Mouse (Mus musculus) erythroblast, adult 5-6 weeks (primary cell): ENCODE measurements around the gene Ropn1l. TPM values are rescaled to one million over a fixed set of nuclear protein-coding genes. Genes with fewer than 3 reads are reported as not detected.

Source experiments
- ATAC-seq: replicated peaks from 2 replicates; pipeline ENCODE4 v1.8.0; 2016; ENCODE audit warnings: moderate number of reproducible peaks, mild to moderate bottlenecking, moderate TSS enrichment, inconsistent platforms; ENCODE audit not compliant: poor library complexity, low FRiP score, severe bottlenecking
- total RNA-seq, 2 experiments: library from RNA; stranded (forward) in 1 of 2; stranded (reverse) in 1 of 2; fragments of 150-400 nt in 1 of 2; fragments of 200-764, 138-1000 nt in 1 of 2; gene quantifications; 2 replicates each; pipeline versions ENCODE4 v1.2.3 to v1.2.4; 2015 to 2017; ENCODE audit warnings: low replicate concordance in 2 of 2

The Ropn1l gene
- total RNA-seq, 2 experiments from 2014 or later = not detected

DNA sequence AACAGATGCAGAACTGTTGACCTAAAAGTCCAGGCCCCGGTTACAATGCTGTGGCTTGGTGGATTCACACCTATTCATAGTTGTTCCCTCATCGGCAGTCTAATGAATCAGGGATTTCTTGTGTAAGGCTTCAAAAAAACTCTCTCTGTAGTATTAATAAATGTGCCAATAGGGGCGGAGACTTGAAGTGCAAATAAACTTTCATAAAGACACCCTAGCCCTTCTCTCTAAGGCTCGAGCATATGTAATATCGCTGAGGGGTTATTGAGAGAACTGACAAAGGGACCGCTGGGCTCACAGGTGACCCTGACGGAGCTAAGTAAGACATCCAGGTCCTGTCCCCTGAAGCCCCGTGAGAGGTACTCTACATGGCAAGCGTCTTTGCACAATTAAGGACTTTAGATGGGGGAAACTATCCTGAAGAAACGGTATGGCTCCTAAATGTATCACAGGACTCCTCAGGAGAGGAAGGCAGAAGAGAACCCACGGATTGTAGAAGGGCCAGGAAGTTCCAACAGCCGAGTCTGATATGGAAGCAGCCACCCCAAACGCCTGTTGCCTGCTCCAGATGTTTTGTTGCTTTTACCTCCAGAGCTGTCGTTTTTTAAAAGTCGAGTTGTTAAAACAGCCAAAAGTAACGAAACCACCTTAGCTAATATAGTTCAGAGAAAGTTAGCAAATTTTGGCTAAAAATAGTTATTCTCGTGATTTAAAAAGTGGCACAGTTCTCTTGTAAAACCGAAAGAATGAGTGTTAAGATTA lies 1.0 kb downstream of the Ropn1l start:
- ATAC-seq = no peak

- ATAC-seq = no peak
Observed at GRCm38 (mm10) chr15:31449772-31450171, 3.8 kb downstream of the Ropn1l start.

DNA sequence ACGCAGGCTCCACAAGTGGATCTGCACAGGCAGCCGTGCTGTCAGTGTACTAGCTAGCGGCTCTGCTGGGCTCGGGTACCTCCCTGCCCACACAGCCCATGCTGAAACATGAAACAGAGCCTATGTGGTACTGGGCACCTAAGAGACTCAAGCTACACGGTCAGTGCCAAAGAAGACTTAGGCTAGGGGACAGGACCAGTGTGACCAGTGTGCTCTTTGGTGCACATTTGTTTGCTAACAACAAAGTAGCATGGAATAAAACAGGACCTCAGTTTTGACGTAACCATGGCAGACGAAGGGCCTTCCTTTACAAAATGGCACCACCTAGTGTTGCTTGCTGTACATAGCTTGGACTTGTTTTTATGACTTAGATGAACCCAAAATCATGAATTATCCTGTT lies 6.4 kb downstream of the Ropn1l start:
- ATAC-seq = no peak

DNA sequence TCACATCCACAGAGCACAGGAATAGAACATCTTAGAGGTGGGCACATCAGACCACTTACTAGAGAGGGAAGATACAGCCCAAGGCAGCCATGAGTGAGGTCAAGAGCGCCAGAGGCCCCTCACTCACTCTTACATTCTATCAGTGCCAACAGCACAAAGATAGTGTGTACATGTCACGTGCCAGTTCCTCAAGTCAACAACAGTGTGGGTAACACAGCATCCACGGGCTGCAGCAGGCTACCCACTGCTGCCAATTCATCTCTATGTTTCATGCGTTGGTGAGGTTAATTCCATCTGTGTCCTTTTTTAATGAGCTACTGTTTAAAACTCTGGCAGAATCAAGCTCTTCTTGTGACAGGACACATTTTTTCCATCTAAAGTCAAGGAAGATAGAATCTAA lies 10.8 kb downstream of the Ropn1l start:
- no peak for ATAC-seq

GRCm38 (mm10) chr15:31441996-31442395 lies 11.5 kb downstream of the Ropn1l start:
- no peak for ATAC-seq

GRCm38 (mm10) chr15:31436811-31437210 lies 16.7 kb downstream of the Ropn1l start:
- no peak for ATAC-seq

DNA sequence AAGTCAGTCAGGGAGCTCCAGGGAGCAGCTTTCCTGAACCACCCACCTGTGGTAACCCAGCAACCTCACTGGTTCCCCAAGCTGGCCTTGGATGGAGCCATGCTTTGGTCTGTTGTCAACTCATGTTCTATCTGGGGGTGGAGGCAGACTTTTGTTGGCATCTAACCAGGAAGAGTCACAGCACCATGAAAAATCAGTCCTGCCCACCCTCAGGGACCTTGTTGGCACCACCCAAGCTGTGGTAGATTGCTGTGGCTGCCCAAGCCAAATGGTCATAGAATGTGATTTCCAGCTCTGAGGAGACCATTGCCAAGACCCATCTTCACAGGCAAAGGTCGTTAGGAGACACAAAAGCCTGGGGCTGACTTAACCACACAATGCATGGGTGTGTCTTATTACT lies 17.5 kb downstream of the Ropn1l start:
- no peak for ATAC-seq

DNA sequence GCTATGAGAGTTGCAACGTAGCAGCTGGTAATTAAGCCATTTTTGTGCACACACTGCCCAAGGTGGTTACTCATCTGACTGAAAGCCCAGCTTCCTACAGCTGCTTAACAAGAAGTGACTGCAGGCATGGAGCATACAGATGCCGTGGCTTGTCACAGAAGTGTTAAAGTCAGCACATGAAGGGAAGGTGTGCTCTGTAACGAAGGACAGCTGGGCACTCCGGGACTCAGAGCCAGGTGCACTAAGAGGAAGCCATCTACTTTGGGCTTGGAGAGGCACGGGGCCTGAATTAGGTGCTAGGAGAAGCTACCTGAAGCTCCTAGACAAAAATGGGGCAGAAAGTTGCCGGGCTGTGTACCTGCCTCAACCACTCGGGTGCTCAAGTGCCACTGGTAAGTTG lies 19.8 kb downstream of the Ropn1l start:
- no peak for ATAC-seq

DNA sequence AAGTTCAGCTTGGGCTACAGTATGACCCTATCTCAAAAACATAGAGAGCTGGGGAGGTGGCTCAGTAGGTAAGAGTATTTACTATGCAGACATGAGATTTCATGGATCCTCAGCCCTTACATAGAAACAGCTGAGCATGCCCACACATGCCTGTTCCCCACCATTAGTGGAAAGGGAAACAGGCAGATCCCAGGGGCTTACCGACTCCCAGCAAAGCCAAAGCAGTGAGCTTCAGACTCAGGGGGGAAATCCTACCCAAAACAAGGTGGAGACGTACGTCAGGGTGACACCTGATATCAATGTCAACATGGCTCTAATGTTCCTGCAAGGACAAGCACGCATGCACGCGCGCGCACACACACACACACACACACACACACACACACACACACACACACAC lies 21.7 kb downstream of the Ropn1l start:
- ATAC-seq = no peak

- ATAC-seq = no peak
Observed at GRCm38 (mm10) chr15:31430014-31430413, 23.5 kb downstream of the Ropn1l start.

DNA sequence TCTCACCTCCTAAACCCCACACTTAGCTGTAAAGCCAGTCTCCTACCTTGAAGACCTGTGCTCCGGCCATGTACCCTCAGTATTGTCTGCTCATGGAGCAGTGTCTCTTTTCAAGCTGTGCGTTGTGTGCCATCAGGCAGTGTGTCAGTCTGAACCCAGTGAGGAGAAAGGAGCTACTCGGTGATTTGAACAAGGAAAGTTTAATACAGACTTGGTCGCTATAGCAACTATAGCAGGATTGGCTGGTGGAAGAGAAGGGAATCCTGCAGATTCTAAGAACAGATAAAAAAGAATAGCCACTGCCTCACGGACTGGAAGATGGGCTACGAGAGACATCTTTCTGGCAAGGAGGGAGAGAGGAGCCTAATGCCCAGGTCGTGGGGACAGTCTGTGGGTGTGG lies 24.1 kb downstream of the Ropn1l start:
- no peak for ATAC-seq

- ATAC-seq = no peak
Observed at GRCm38 (mm10) chr15:31428571-31428970, 25.0 kb downstream of the Ropn1l start.

DNA sequence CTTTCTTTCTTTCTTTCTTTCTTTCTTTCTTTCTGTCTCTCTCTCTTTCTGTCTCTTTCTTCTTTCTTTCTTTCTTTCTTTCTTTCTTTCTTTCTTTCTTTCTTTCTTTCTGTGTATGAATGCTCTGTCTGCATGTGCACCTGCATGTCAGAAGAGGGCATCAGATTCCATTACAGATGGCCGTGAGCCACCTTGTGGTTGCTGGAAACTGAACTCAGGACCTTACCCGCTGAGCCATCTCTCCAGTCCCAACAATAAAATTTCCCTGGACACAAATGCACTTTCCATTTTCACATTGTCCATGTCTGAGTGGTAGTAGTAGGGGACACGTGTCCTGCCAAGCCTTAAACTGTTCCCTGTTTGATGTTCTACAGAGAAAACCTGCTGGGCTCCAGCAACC lies 26.1 kb downstream of the Ropn1l start:
- ATAC-seq = no peak

GRCm38 (mm10) chr15:31426066-31426706 lies 27.4 kb downstream of the Ropn1l start:
- no peak for ATAC-seq

GRCm38 (mm10) chr15:31422649-31423369 lies 30.7 kb downstream of the Ropn1l start:
- no peak for ATAC-seq

- ATAC-seq = peak; percentile 70; the same call in 1 of the 2 replicates
Observed at GRCm38 (mm10) chr15:31419037-31419436, 34.5 kb downstream of the Ropn1l start.

DNA sequence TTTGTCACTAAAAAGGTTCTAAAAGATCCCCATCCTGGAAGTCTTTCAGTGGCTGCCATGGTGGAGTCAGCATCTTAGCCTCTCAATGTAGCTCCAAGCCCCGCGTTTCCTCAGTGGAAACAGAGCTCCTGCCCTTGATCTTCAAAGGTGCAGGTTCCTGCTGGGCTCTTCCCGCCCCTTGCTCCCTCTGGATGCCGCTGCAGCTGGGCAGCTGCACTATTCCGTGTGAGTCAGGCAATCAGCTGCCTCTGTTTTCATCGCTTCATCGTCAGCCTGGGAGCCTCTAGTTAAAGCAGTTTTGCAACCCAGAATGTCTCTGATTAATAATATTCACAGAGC lies 34.9 kb downstream of the Ropn1l start:
- 0 out of 2 replicates have a peak, but pooled peaks have one; percentile 14 for ATAC-seq

GRCm38 (mm10) chr15:31417796-31418685 lies 35.5 kb downstream of the Ropn1l start:
- ATAC-seq = peak; percentile 77

GRCm38 (mm10) chr15:31417409-31417795 lies 36.1 kb downstream of the Ropn1l start:
- ATAC-seq = no peak

GRCm38 (mm10) chr15:31415181-31415580 lies 38.4 kb downstream of the Ropn1l start:
- no peak for ATAC-seq
